Mouse (Mus musculus) spleen, postnatal 4 days (tissue): Measurements from ENCODE around the gene Mei4.

Experiments used
- DNase-seq, 2 experiments: peaks; one replicate each; pipeline ENCODE4 v3.0.0; 2022; ENCODE audit warnings: low spot score in 2 of 2

Gene Mei4

GRCm38 (mm10) chr9:81863181-81863887 lies at the start of gene Mei4:
Mei4 (plus strand) TSS chr9:81863670.
- peak; percentile 60 to 81 for DNase-seq

- DNase-seq = no peak
These were observed 43.6 kb upstream of the Mei4 start for GRCm38 (mm10) chr9:81819715-81820373.

- DNase-seq = no peak
These were observed 35.9 kb upstream of the Mei4 start for GRCm38 (mm10) chr9:81827560-81827959.

GRCm38 (mm10) chr9:81834056-81834455 lies 29.4 kb upstream of the Mei4 start:
- no peak for DNase-seq

GRCm38 (mm10) chr9:81858861-81859260 lies 4.6 kb upstream of the Mei4 start:
- DNase-seq = no peak

- no peak for DNase-seq
These were observed 391 bp downstream of the Mei4 start for GRCm38 (mm10) chr9:81863888-81864234.

GRCm38 (mm10) chr9:81866032-81866431 lies 2.6 kb downstream of the Mei4 start:
- DNase-seq = no peak

- no peak for DNase-seq
These were observed 58.0 kb downstream of the Mei4 start for GRCm38 (mm10) chr9:81921456-81921855.

- DNase-seq = no peak
These were observed 61.3 kb downstream of the Mei4 start for GRCm38 (mm10) chr9:81924744-81925143.

GRCm38 (mm10) chr9:81940533-81940932 lies 77.1 kb downstream of the Mei4 start:
- DNase-seq = no peak

GRCm38 (mm10) chr9:81945624-81946023 lies 82.2 kb downstream of the Mei4 start:
- no peak for DNase-seq

GRCm38 (mm10) chr9:81956858-81957257 lies 93.4 kb downstream of the Mei4 start:
- DNase-seq = no peak

GRCm38 (mm10) chr9:81957842-81958241 lies 94.4 kb downstream of the Mei4 start:
- no peak for DNase-seq

- DNase-seq = no peak
These were observed 103.3 kb downstream of the Mei4 start for GRCm38 (mm10) chr9:81966765-81967164.

GRCm38 (mm10) chr9:81968935-81969334 lies 105.5 kb downstream of the Mei4 start:
- no peak for DNase-seq

GRCm38 (mm10) chr9:81982461-81982860 lies 119.0 kb downstream of the Mei4 start:
- DNase-seq = no peak

- DNase-seq = no peak
These were observed 149.5 kb downstream of the Mei4 start for GRCm38 (mm10) chr9:82012991-82013390.

GRCm38 (mm10) chr9:82042515-82043056 lies 179.1 kb downstream of the Mei4 start:
- no peak for DNase-seq

GRCm38 (mm10) chr9:82044517-82044916 lies 181.0 kb downstream of the Mei4 start:
- no peak for DNase-seq

- DNase-seq = no peak
These were observed 210.4 kb downstream of the Mei4 start for GRCm38 (mm10) chr9:82073832-82074231.

GRCm38 (mm10) chr9:82075270-82075669 lies 211.8 kb downstream of the Mei4 start:
- DNase-seq = no peak

- DNase-seq = no peak
These were observed 232.9 kb downstream of the Mei4 start for GRCm38 (mm10) chr9:82096409-82096808.

- no peak for DNase-seq
These were observed 251.4 kb downstream of the Mei4 start for GRCm38 (mm10) chr9:82114865-82115264.
